ENCODE assay signal across 21 mouse cellular contexts in the genomic region with DNA sequence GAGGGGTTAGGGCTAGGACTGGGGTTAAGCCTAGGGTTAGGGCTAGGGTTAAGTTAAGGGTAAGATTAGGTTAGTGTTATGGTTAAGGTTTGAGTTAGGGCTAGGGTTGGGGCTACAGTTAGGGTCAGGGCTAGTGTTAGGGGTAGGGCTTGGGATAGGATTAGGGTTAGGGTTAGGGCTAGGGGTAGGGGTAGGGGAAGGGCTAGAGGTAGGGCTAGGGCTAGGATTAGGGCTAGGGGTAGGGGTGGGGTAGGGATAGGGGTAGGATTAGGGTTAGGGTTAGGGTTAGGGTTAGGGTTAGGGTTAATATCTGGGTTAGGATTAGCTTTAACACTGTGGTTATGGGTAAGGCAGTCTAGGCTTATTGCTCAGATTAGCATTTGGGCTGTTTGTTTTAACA.
DNase-seq lines count a peak whose midpoint lies in the region; ATAC-seq and TF ChIP-seq lines count a peak whose summit lies in the region.
"Had no signal": no experiment of that assay in that cellular context is flagged by ENCODE, and none has a peak within 500 bp of the region (broad histone marks: within the 10 kb centered on the region; RNA-seq: fewer than 3 reads in every experiment).

No protein-coding gene starts in this region.

- no peak overlapping the region for H3K4me3 ChIP-seq in hindbrain, postnatal 0 days (ENCODE audit: low read length)
- no peak overlapping the region for H3K4me3 ChIP-seq in hindbrain, embryonic 16.5 days (ENCODE audit: low read length)
- no peak overlapping the region for H3K4me3 ChIP-seq in midbrain, embryonic 13.5 days (replicated peaks)
- H3K4me3 ChIP-seq in midbrain, embryonic 16.5 days (ENCODE audit: low read depth, low read length) = no peak overlapping the region
- no peak overlapping the region for H3K4me3 ChIP-seq in limb, embryonic 10.5 days
- H3K4me3 ChIP-seq in limb, embryonic 15.5 days = no peak overlapping the region
- H3K4me3 ChIP-seq: embryonic facial prominence, embryonic 15.5 days; erythroblast, embryonic 14.5 days; forebrain, embryonic 10.5 days; gastrocnemius, adult 2 months had no signal

- H3K9me3 ChIP-seq in hindbrain, postnatal 0 days (ENCODE audit: low read length) = no peaks in the 10 kb centered on the region
- H3K9me3 ChIP-seq in hindbrain, embryonic 16.5 days (ENCODE audit: control insufficient read depth, low read length) = no peaks in the 10 kb centered on the region
- H3K9me3 ChIP-seq in midbrain, embryonic 13.5 days = no peaks in the 10 kb centered on the region
- no peaks in the 10 kb centered on the region for H3K9me3 ChIP-seq in midbrain, embryonic 16.5 days (replicated peaks; ENCODE audit: control insufficient read depth, low read length, poor library complexity, severe bottlenecking)
- H3K9me3 ChIP-seq in limb, embryonic 10.5 days (replicated peaks) = no peaks in the 10 kb centered on the region
- H3K9me3 ChIP-seq in limb, embryonic 15.5 days = no peaks in the 10 kb centered on the region
- H3K9me3 ChIP-seq: embryonic facial prominence, embryonic 15.5 days; forebrain, embryonic 10.5 days had no signal

- H3K9ac ChIP-seq in hindbrain, postnatal 0 days (replicated peaks; ENCODE audit: low read length) = no peak overlapping the region
- H3K9ac ChIP-seq in hindbrain, embryonic 16.5 days (ENCODE audit: low read depth, low read length) = no peak overlapping the region
- no peak overlapping the region for H3K9ac ChIP-seq in midbrain, embryonic 13.5 days (replicated peaks)
- H3K9ac ChIP-seq in midbrain, embryonic 16.5 days (ENCODE audit: low read depth, low read length) = no peak overlapping the region
- H3K9ac ChIP-seq in limb, embryonic 15.5 days = no peak overlapping the region
- H3K9ac ChIP-seq: embryonic facial prominence, embryonic 15.5 days; hindbrain, embryonic 14.5 days had no signal

- no peak overlapping the region for H3K27ac ChIP-seq in hindbrain, postnatal 0 days
- H3K27ac ChIP-seq in hindbrain, embryonic 16.5 days (ENCODE audit: low read depth, low read length) = no peak overlapping the region
- no peak overlapping the region for H3K27ac ChIP-seq in midbrain, embryonic 13.5 days
- H3K27ac ChIP-seq in midbrain, embryonic 16.5 days (ENCODE audit: low read length) = no peak overlapping the region
- no peak overlapping the region for H3K27ac ChIP-seq in limb, embryonic 10.5 days
- no peak overlapping the region for H3K27ac ChIP-seq in limb, embryonic 15.5 days
- H3K27ac ChIP-seq: embryonic facial prominence, embryonic 15.5 days; forebrain, embryonic 10.5 days; gastrocnemius, adult 2 months; hindbrain, embryonic 14.5 days had no signal

- no peaks in the 10 kb centered on the region for H3K4me1 ChIP-seq in hindbrain, postnatal 0 days (ENCODE audit: insufficient read depth, low read length)
- H3K4me1 ChIP-seq in hindbrain, embryonic 16.5 days (ENCODE audit: control insufficient read depth, insufficient read depth, low read depth, low read length) = no peaks in the 10 kb centered on the region; the same call in 1 of the 2 replicates
- H3K4me1 ChIP-seq in midbrain, embryonic 13.5 days (replicated peaks) = 0 out of 2 replicates have a peak, but pooled peaks cover 3% of the 10 kb centered on the region
- H3K4me1 ChIP-seq in midbrain, embryonic 16.5 days (ENCODE audit: control insufficient read depth, insufficient read depth, low read length) = peaks cover 3% of the 10 kb centered on the region; the same call in 1 of the 2 replicates
- peaks cover 9% of the 10 kb centered on the region for H3K4me1 ChIP-seq in limb, embryonic 10.5 days
- H3K4me1 ChIP-seq in limb, embryonic 15.5 days = no peaks in the 10 kb centered on the region
- H3K4me1 ChIP-seq: embryonic facial prominence, embryonic 15.5 days had no signal

- H3K27me3 ChIP-seq in hindbrain, postnatal 0 days (ENCODE audit: insufficient read depth, low read length) = no peaks in the 10 kb centered on the region
- no peaks in the 10 kb centered on the region for H3K27me3 ChIP-seq in hindbrain, embryonic 16.5 days (replicated peaks; ENCODE audit: control insufficient read depth, insufficient read depth, low read length)
- no peaks in the 10 kb centered on the region for H3K27me3 ChIP-seq in midbrain, embryonic 13.5 days
- H3K27me3 ChIP-seq in midbrain, embryonic 16.5 days (ENCODE audit: control insufficient read depth, insufficient read depth, low read depth, low read length) = no peaks in the 10 kb centered on the region
- H3K27me3 ChIP-seq in limb, embryonic 10.5 days (ENCODE audit: low read depth, poor library complexity, severe bottlenecking) = no peaks in the 10 kb centered on the region
- no peaks in the 10 kb centered on the region for H3K27me3 ChIP-seq in limb, embryonic 15.5 days
- H3K27me3 ChIP-seq: embryonic facial prominence, embryonic 15.5 days had no signal

- no peak for DNase-seq in hindbrain, postnatal 0 days (ENCODE audit: low spot score)
- DNase-seq in limb, embryonic 10.5 days (ENCODE audit: low spot score) = peak; percentile 8
- DNase-seq: adrenal gland, adult 2 months; adrenal gland, postnatal 25 days; cerebellum, adult 18-20 months; cerebellum, adult 9-11 months; gastrocnemius, adult 2 months; gastrocnemius, postnatal 25 days; heart, postnatal 10 days; heart, postnatal 4 days had no signal

- peak; percentile 44; the same call in 1 of the 2 replicates for ATAC-seq in hindbrain, postnatal 0 days
- ATAC-seq in hindbrain, embryonic 16.5 days = no peak
- peak; percentile 58 for ATAC-seq in midbrain, embryonic 13.5 days
- no peak for ATAC-seq in midbrain, embryonic 16.5 days
- ATAC-seq in limb, embryonic 15.5 days (ENCODE audit: insufficient number of reproducible peaks, low FRiP score, low TSS enrichment, low read depth) = peak; percentile 35; the same call in 1 of the 2 replicates
- ATAC-seq in megakaryocyte-erythroid progenitor cell, adult 5-6 weeks (replicated peaks; ENCODE audit: low FRiP score, low TSS enrichment, poor library complexity, severe bottlenecking) = no peak
- ATAC-seq: forebrain, embryonic 14.5 days; inflammation-experienced regulatory T-cells, adult 6 months had no signal

- H3K36me3 ChIP-seq in hindbrain, postnatal 0 days (ENCODE audit: insufficient read depth, low read length) = no peaks in the 10 kb centered on the region
- no peaks in the 10 kb centered on the region for H3K36me3 ChIP-seq in hindbrain, embryonic 16.5 days (ENCODE audit: control insufficient read depth, insufficient read depth, low read length)
- no peaks in the 10 kb centered on the region for H3K36me3 ChIP-seq in midbrain, embryonic 13.5 days
- H3K36me3 ChIP-seq in midbrain, embryonic 16.5 days (ENCODE audit: control insufficient read depth, insufficient read depth, low read length) = no peaks in the 10 kb centered on the region
- no peaks in the 10 kb centered on the region for H3K36me3 ChIP-seq in limb, embryonic 10.5 days
- H3K36me3 ChIP-seq in limb, embryonic 15.5 days = no peaks in the 10 kb centered on the region
- H3K36me3 ChIP-seq: embryonic facial prominence, embryonic 15.5 days; forebrain, embryonic 10.5 days had no signal

- H3K4me2 ChIP-seq in hindbrain, postnatal 0 days (ENCODE audit: low read depth, low read length) = no peak overlapping the region
- H3K4me2 ChIP-seq in hindbrain, embryonic 16.5 days (ENCODE audit: low read length) = no peak overlapping the region
- H3K4me2 ChIP-seq in midbrain, embryonic 13.5 days (replicated peaks) = no peak overlapping the region
- H3K4me2 ChIP-seq in midbrain, embryonic 16.5 days (ENCODE audit: low read length) = no peak overlapping the region
- H3K4me2 ChIP-seq in limb, embryonic 15.5 days = no peak overlapping the region
- H3K4me2 ChIP-seq: embryonic facial prominence, embryonic 15.5 days; hindbrain, embryonic 14.5 days had no signal

- TF ChIP-seq CTCF in hindbrain, postnatal 0 days (IDR thresholded peaks at IDR 0.05; ENCODE audit: low read depth) = no peak

Comparison
In these comparisons a context has a peak if more than half of its experiments do, and no peak if none do; other contexts are left out.
1. ATAC-seq: peak in hindbrain, postnatal 0 days (single experiment), midbrain, embryonic 13.5 days (single experiment) and limb, embryonic 15.5 days (single experiment); none in hindbrain, embryonic 16.5 days (single experiment), midbrain, embryonic 16.5 days (single experiment) and megakaryocyte-erythroid progenitor cell, adult 5-6 weeks (single experiment).